Mouse (Mus musculus): ENCODE data around the gene Fam13c. TPM values are rescaled to one million over a fixed set of nuclear protein-coding genes. Genes with fewer than 3 reads are reported as not detected.
A peak's percentile ranks its signal among the peaks of the same experiment; 100 is the strongest.

Gene Fam13c
- polyA plus RNA-seq, 1 experiment from 2014 or later, result 26.3 TPM

DNA sequence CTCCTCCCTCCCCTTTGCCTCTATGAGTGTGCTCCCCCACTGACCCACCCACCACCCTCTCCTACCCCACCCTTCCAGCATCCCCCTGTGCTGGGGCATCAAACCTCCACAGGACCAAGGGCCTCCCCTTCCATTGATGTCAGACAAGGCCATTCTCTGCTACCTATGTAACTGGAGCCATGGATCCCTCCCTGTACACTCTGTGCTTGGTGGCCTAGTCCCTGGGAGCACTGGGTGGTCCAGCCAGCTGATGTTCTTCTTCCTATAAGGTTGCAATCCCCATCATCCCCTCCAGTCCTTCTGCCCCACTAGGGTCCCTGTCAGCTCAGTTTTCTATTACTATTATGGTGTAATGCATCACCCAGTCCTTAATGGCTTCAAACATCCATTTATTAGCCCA, 65.1 kb downstream of the Fam13c start:
- Histone ChIP-seq H3K9ac (no peak overlapping the region), H3K4me2 (no peak overlapping the region), H3K36me3 (peaks cover 8% of the 10 kb centered on the region), H3K4me1 (replicated peaks) (peaks cover 21% of the 10 kb centered on the region), H3K9me3 (0 out of 2 replicates have a peak, but pooled peaks cover 5% of the 10 kb centered on the region), H3K27me3 (no peaks in the 10 kb centered on the region), H3K27ac (peak overlapping the region; percentile 36), H3K4me3 (no peak overlapping the region)
- no peak; the same call in 1 of the 2 replicates for ATAC-seq (ENCODE audit: low FRiP score)

DNA sequence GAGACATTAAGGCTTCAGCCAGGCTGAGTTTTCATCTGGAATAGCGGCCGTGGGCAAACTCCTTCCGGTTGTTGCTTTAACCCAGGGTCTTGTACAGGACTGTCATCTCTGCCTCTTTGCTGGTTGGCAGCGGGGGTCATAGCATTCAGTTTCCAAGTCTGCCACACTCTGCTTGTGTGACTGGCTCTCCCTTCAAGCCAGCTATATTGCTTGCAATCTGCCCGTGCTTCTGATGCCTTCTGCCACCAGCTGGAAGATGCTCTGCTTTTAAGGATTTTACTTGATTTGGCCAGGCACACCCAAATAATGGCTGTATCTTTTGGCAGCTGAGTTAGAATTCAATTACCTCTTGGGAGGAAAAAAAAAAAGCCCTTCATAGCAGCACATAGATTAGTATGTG, 65.6 kb downstream of the Fam13c start:
- ATAC-seq (ENCODE audit: low FRiP score), result no peak
- no peak overlapping the region for H3K9ac ChIP-seq
- peaks cover 8% of the 10 kb centered on the region for H3K36me3 ChIP-seq
- H3K9me3 ChIP-seq, result 0 out of 2 replicates have a peak, but pooled peaks cover 5% of the 10 kb centered on the region
- no peak overlapping the region for H3K4me3 ChIP-seq
- no peaks in the 10 kb centered on the region for H3K27me3 ChIP-seq
- no peak overlapping the region for H3K4me2 ChIP-seq
- peaks cover 21% of the 10 kb centered on the region for H3K4me1 ChIP-seq (replicated peaks)
- H3K27ac ChIP-seq, result peak overlapping the region; percentile 36; the same call in 1 of the 2 replicates
- 58% methylated on average over 5 of the region's 5 CpGs for WGBS

GRCm38 (mm10) chr10:70506499-70507168, 66.4 kb downstream of the Fam13c start:
- 51% methylated on average over 15 of the region's 15 CpGs for WGBS
- no peak for ATAC-seq (ENCODE audit: low FRiP score)
- Histone ChIP-seq H3K27me3 (no peaks in the 10 kb centered on the region), H3K4me2 (no peak overlapping the region), H3K9ac (no peak overlapping the region), H3K4me3 (no peak overlapping the region), H3K4me1 (replicated peaks) (peaks cover 19% of the 10 kb centered on the region), H3K9me3 (0 out of 2 replicates have a peak, but pooled peaks cover 5% of the 10 kb centered on the region), H3K27ac (peak overlapping the region; percentile 36), H3K36me3 (peaks cover 7% of the 10 kb centered on the region)

DNA sequence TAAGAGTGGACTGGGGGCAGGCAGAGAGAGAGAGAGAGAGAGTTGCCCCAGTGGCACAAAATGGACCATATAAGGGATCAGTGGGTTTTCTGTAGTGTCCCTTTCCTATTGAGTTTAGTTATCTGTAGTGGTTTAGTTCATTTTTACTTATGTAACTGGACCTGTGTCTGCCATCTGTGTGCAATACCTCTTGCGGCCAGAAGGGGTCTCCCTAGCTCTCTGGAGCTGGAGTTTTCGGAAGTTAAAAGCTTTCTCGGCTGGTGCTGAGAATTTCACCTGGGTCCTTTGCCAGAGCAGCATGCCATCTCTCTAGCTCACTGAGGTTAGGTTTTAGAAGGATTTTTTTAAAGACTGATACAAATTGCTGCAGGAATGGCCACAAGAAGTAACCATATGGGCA, 67.6 kb downstream of the Fam13c start:
- no peak for ATAC-seq (ENCODE audit: low FRiP score)
- Histone ChIP-seq H3K9ac (no peak overlapping the region), H3K4me3 (no peak overlapping the region), H3K9me3 (no peaks in the 10 kb centered on the region), H3K4me1 (replicated peaks) (peaks cover 19% of the 10 kb centered on the region), H3K36me3 (peaks cover 3% of the 10 kb centered on the region; the same call in 1 of the 2 replicates), H3K27ac (no peak overlapping the region), H3K27me3 (no peaks in the 10 kb centered on the region), H3K4me2 (no peak overlapping the region)
- WGBS, result 95% methylated on average over 3 of the region's 3 CpGs

GRCm38 (mm10) chr10:70514848-70515247, 74.6 kb downstream of the Fam13c start:
- no peak overlapping the region for H3K27ac ChIP-seq
- H3K4me3 ChIP-seq, result no peak overlapping the region
- H3K36me3 ChIP-seq, result 0 out of 2 replicates have a peak, but pooled peaks cover 2% of the 10 kb centered on the region
- no peak overlapping the region for H3K9ac ChIP-seq
- WGBS, result 90% methylated on average over 9 of the region's 9 CpGs
- no peak for ATAC-seq (ENCODE audit: low FRiP score)
- no peak overlapping the region for H3K4me2 ChIP-seq
- H3K4me1 ChIP-seq (replicated peaks), result peaks cover 11% of the 10 kb centered on the region
- H3K9me3 ChIP-seq, result no peaks in the 10 kb centered on the region
- no peaks in the 10 kb centered on the region for H3K27me3 ChIP-seq

DNA sequence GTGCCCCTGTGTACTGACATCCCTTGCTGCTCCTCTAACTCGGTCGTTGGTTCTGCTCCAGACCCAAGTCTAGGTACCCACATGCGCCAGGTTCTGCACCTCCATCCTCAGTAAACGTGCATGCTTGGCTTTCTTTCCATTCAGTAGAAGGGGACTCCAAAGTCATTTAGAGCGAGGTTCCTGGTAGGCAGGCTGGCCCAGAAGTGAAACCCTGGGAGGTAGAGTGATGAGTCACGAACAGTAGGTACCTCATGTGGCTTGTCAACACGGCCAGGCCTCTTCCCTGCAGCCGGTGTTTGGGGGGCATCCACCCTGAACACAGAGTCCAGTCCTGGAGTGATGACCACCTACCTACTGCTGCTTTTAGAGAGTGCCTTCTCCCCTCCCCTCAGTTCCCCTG, 76.4 kb downstream of the Fam13c start:
- H3K4me1 ChIP-seq (replicated peaks), result peaks cover 26% of the 10 kb centered on the region
- WGBS, result 93% methylated on average over 8 of the region's 8 CpGs
- no peak for ATAC-seq (ENCODE audit: low FRiP score)

GRCm38 (mm10) chr10:70519640-70520099, 79.4 kb downstream of the Fam13c start:
- Histone ChIP-seq H3K36me3 (peaks cover 11% of the 10 kb centered on the region), H3K9ac (peak overlapping the region; percentile 69), H3K4me3 (peak overlapping the region; percentile 46), H3K27ac (peak overlapping the region; percentile 81), H3K4me1 (replicated peaks) (peaks cover 29% of the 10 kb centered on the region), H3K4me2 (peak overlapping the region; percentile 79), H3K9me3 (no peaks in the 10 kb centered on the region), H3K27me3 (no peaks in the 10 kb centered on the region)
- peak; percentile 63 for ATAC-seq (ENCODE audit: low FRiP score)
- WGBS, result 7% methylated on average over 14 of the region's 14 CpGs

More for the DNA sequence above, 76.4 kb downstream of the Fam13c start:
- H3K36me3 ChIP-seq, result 0 out of 2 replicates have a peak, but pooled peaks cover 2% of the 10 kb centered on the region
- no peak overlapping the region for H3K4me3 ChIP-seq
- no peaks in the 10 kb centered on the region for H3K9me3 ChIP-seq
- H3K9ac ChIP-seq, result no peak overlapping the region
- H3K4me2 ChIP-seq, result no peak overlapping the region
- no peaks in the 10 kb centered on the region for H3K27me3 ChIP-seq
- H3K27ac ChIP-seq, result no peak overlapping the region

- H3K4me1 ChIP-seq (replicated peaks), result peaks cover 29% of the 10 kb centered on the region
- under 1% methylated on average over 38 of the region's 38 CpGs for WGBS
- H3K4me2 ChIP-seq, result peak overlapping the region; percentile 79
- ATAC-seq (ENCODE audit: low FRiP score), result peak; percentile 87
- no peaks in the 10 kb centered on the region for H3K9me3 ChIP-seq
- H3K9ac ChIP-seq, result peak overlapping the region; percentile 69
- H3K27me3 ChIP-seq, result no peaks in the 10 kb centered on the region
- H3K4me3 ChIP-seq, result peak overlapping the region; percentile 46
- peaks cover 17% of the 10 kb centered on the region for H3K36me3 ChIP-seq
- peak overlapping the region; percentile 81 for H3K27ac ChIP-seq
These were observed 80.2 kb downstream of the Fam13c start for GRCm38 (mm10) chr10:70520143-70521131.

- H3K4me1 ChIP-seq (replicated peaks), result peaks cover 29% of the 10 kb centered on the region
- no peak for ATAC-seq (ENCODE audit: low FRiP score)
- peak overlapping the region; percentile 46 for H3K4me3 ChIP-seq
- peaks cover 22% of the 10 kb centered on the region for H3K36me3 ChIP-seq
- H3K27me3 ChIP-seq, result no peaks in the 10 kb centered on the region
- 0 out of 2 replicates have a peak overlapping the region, but pooled peaks have one; percentile 69 for H3K9ac ChIP-seq
- 0 out of 2 replicates have a peak overlapping the region, but pooled peaks have one; percentile 81 for H3K27ac ChIP-seq
- H3K4me2 ChIP-seq, result peak overlapping the region; percentile 79
- no peaks in the 10 kb centered on the region; the same call in 1 of the 2 replicates for H3K9me3 ChIP-seq
- WGBS, result 27% methylated on average over 5 of the region's 5 CpGs
These were observed 81.1 kb downstream of the Fam13c start for GRCm38 (mm10) chr10:70521379-70521778.

DNA sequence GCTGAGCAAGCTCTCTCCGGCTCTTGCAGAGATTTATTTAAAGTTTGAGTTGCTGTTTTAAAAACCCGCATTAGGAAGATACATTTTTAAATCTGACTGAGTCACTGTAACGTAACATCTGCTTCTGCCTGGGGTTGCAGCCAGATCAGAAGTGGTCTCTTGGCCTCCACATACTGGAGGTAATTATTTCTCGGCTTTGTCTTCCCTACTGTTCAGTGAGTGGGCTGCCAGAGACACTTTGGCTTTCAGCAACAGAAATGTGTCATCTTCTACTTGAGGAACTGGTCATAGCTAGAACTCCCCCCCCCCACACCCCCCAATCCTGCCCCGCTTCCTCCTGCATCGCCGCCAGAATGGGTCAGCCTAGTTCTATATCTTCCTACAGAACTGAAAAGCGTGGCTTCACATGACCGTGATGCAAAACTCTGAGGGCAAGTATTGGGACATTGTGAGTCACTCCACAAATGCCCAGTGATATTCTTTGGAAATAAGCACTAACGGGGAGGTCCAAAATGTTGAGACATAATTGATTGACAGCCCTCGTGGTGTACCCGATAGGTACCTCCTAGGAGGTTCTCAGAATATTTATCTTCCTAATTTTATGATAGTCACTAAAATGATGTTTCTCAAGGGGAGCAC, 90.0 kb downstream of the Fam13c start:
- Histone ChIP-seq H3K4me2 (no peak overlapping the region), H3K4me3 (no peak overlapping the region), H3K27me3 (no peaks in the 10 kb centered on the region), H3K9ac (no peak overlapping the region), H3K4me1 (replicated peaks) (0 out of 2 replicates have a peak, but pooled peaks cover 3% of the 10 kb centered on the region), H3K36me3 (peaks cover 15% of the 10 kb centered on the region), H3K27ac (no peak overlapping the region), H3K9me3 (no peaks in the 10 kb centered on the region; the same call in 1 of the 2 replicates)
- no peak for ATAC-seq (ENCODE audit: low FRiP score)
- WGBS, result 91% methylated on average over 12 of the region's 12 CpGs

- no peak overlapping the region for H3K9ac ChIP-seq
- H3K36me3 ChIP-seq, result peaks cover 28% of the 10 kb centered on the region
- 87% methylated on average over 9 of the region's 9 CpGs for WGBS
- H3K27ac ChIP-seq, result no peak overlapping the region
- 0 out of 2 replicates have a peak, but pooled peaks cover 3% of the 10 kb centered on the region for H3K4me1 ChIP-seq (replicated peaks)
- no peak overlapping the region for H3K4me2 ChIP-seq
- no peaks in the 10 kb centered on the region for H3K27me3 ChIP-seq
- no peaks in the 10 kb centered on the region for H3K9me3 ChIP-seq
- ATAC-seq (ENCODE audit: low FRiP score), result no peak
- no peak overlapping the region for H3K4me3 ChIP-seq
These were observed 92.0 kb downstream of the Fam13c start for GRCm38 (mm10) chr10:70532249-70532648.

Data from hindbrain, embryonic 13.5 days (tissue).